Mouse (Mus musculus) MEL (cell line): ENCODE measurements around the gene Rsg1. TPM values are rescaled to one million over a fixed set of nuclear protein-coding genes. Genes with fewer than 3 reads are reported as not detected.

Source experiments
- DNase-seq: peaks from one replicate; pipeline ENCODE4 v3.0.0; 2011; ENCODE audit warnings: low read depth, low spot score
- H3K27ac ChIP-seq: 2 replicates; pipeline ENCODE4 v1.5.1; 2012; ENCODE audit warnings: low read depth, mild to moderate bottlenecking, control low read depth, low read length, moderate library complexity; ENCODE audit not compliant: control insufficient read depth
- H3K27me3 ChIP-seq, 2 experiments: fragments of 150-350 bp in 1 of 2; sonication (generic) in 1 of 2; 2 replicates each; pipeline ENCODE4 v1.6.1; 2012; ENCODE audit warnings: low read length in 2 of 2, mild to moderate bottlenecking in 2 of 2, improper control_type of control experiment in 1 of 2, moderate library complexity in 1 of 2; ENCODE audit not compliant: insufficient read depth in 2 of 2, control insufficient read depth in 1 of 2
- H3K36me3 ChIP-seq, 2 experiments: 2 replicates each; pipeline ENCODE4 v1.6.1; 2012 to 2014; ENCODE audit warnings: low read length in 2 of 2, improper control_type of control experiment in 1 of 2, inconsistent platforms in 1 of 2, mild to moderate bottlenecking in 1 of 2; ENCODE audit not compliant: insufficient read depth in 2 of 2, control insufficient read depth in 1 of 2
- H3K4me1 ChIP-seq, 2 experiments: fragments of 150-350 bp in 1 of 2; sonication (generic) in 1 of 2; 2 replicates each; pipeline ENCODE4 v1.6.1; 2012; ENCODE audit warnings: low read length in 2 of 2, improper control_type of control experiment in 1 of 2, mild to moderate bottlenecking in 1 of 2; ENCODE audit not compliant: insufficient read depth in 2 of 2, control insufficient read depth in 1 of 2
- H3K4me3 ChIP-seq, 2 experiments: fragments of 150-350 bp in 1 of 2; sonication (generic) in 1 of 2; 2 replicates each; pipeline ENCODE4 v1.5.1; 2012; ENCODE audit warnings: low read depth in 2 of 2, low read length in 2 of 2, mild to moderate bottlenecking in 2 of 2, moderate library complexity in 2 of 2, control low read depth in 1 of 2, improper control_type of control experiment in 1 of 2; ENCODE audit not compliant: control insufficient read depth in 1 of 2, insufficient read depth in 1 of 2
- H3K79me2 ChIP-seq: 2 replicates; pipeline ENCODE4 v1.6.1; 2012; ENCODE audit warnings: mild to moderate bottlenecking, low read length, moderate library complexity; ENCODE audit not compliant: control insufficient read depth, poor library complexity, insufficient read depth
- H3K9ac ChIP-seq: 2 replicates; pipeline ENCODE4 v1.6.1; 2012; ENCODE audit warnings: low read depth, mild to moderate bottlenecking, control low read depth, low read length, moderate library complexity; ENCODE audit not compliant: control insufficient read depth, poor library complexity, severe bottlenecking
- H3K9me3 ChIP-seq: fragments of 150-350 bp; sonication (generic); replicated peaks from 2 replicates; pipeline ENCODE4 v1.6.1; 2012; ENCODE audit warnings: mild to moderate bottlenecking, low read length, improper control_type of control experiment, moderate library complexity; ENCODE audit not compliant: insufficient read depth
- BHLHE40 ChIP-seq: IDR thresholded peaks from 2 replicates; pipeline ENCODE4 v1.6.1; 2012; ENCODE audit warnings: low read depth, mild to moderate bottlenecking, inconsistent platforms, low read length, improper control_type of control experiment, borderline replicate concordance
- CHD2 ChIP-seq: IDR thresholded peaks from 2 replicates; pipeline ENCODE4 v1.6.1; 2011; ENCODE audit warnings: low read length, improper control_type of control experiment
- CTCF ChIP-seq, 3 experiments: IDR thresholded peaks in 2 of 3; conservative IDR thresholded peaks in 1 of 3; 2 replicates each; pipeline ENCODE4 v1.5.1; 2011 to 2012; ENCODE audit warnings: low read length in 3 of 3, low read depth in 2 of 3, mild to moderate bottlenecking in 2 of 3, improper control_type of control experiment in 1 of 3, inconsistent platforms in 1 of 3, mixed read lengths in 1 of 3, moderate library complexity in 1 of 3; ENCODE audit not compliant: control insufficient read depth in 1 of 3, insufficient read depth in 1 of 3, poor library complexity in 1 of 3, severe bottlenecking in 1 of 3
- ELF1 ChIP-seq: IDR thresholded peaks from 2 replicates; pipeline ENCODE4 v1.6.1; 2014; ENCODE audit warnings: low read depth, mild to moderate bottlenecking, inconsistent platforms, low read length, improper control_type of control experiment, moderate library complexity
- HCFC1 ChIP-seq: IDR thresholded peaks from 2 replicates; pipeline ENCODE4 v1.6.1; 2012; ENCODE audit warnings: low read depth, mild to moderate bottlenecking, inconsistent platforms, low read length, improper control_type of control experiment, moderate library complexity
- KAT2A ChIP-seq: conservative IDR thresholded peaks from 2 replicates; pipeline ENCODE4 v1.6.1; 2012; ENCODE audit warnings: low read depth, low read length, improper control_type of control experiment, inconsistent platforms
- MAZ ChIP-seq: IDR thresholded peaks from 2 replicates; pipeline ENCODE4 v1.6.1; 2012; ENCODE audit warnings: low read depth, mild to moderate bottlenecking, inconsistent platforms, low read length, improper control_type of control experiment
- MXI1 ChIP-seq: IDR thresholded peaks from 2 replicates; pipeline ENCODE4 v1.6.1; 2011; ENCODE audit warnings: mild to moderate bottlenecking, low read depth, low read length, improper control_type of control experiment
- MYB ChIP-seq: IDR thresholded peaks from 2 replicates; pipeline ENCODE4 v1.6.1; 2011; ENCODE audit warnings: mild to moderate bottlenecking, low read depth, low read length, improper control_type of control experiment
- MYC ChIP-seq: IDR thresholded peaks from 2 replicates; pipeline ENCODE4 v1.6.1; 2011; ENCODE audit warnings: low read depth, mild to moderate bottlenecking, low read length, improper control_type of control experiment, moderate library complexity
- NELFE ChIP-seq: IDR thresholded peaks from 2 replicates; pipeline ENCODE4 v1.6.1; 2011; ENCODE audit warnings: low read depth, low read length, improper control_type of control experiment
- NRF1 ChIP-seq: IDR thresholded peaks from 2 replicates; pipeline ENCODE4 v1.6.1; 2014; ENCODE audit warnings: low read depth, mild to moderate bottlenecking, inconsistent platforms, low read length, improper control_type of control experiment, moderate library complexity; ENCODE audit not compliant: poor library complexity, insufficient read depth, severe bottlenecking
- POLR2A ChIP-seq, 2 experiments: IDR thresholded peaks; 2 replicates each; pipeline ENCODE4 v1.6.1; 2011 to 2012; ENCODE audit warnings: low read length in 2 of 2, mild to moderate bottlenecking in 2 of 2, control low read depth in 1 of 2, improper control_type of control experiment in 1 of 2, low read depth in 1 of 2, moderate library complexity in 1 of 2; ENCODE audit not compliant: control insufficient read depth in 1 of 2, insufficient read depth in 1 of 2, poor library complexity in 1 of 2
- POLR2AphosphoS2 ChIP-seq: IDR thresholded peaks from 2 replicates; pipeline ENCODE4 v1.6.1; 2011; ENCODE audit warnings: low read length, improper control_type of control experiment
- SIN3A ChIP-seq: IDR thresholded peaks from 2 replicates; pipeline ENCODE4 v1.6.1; 2012; ENCODE audit warnings: low read length, improper control_type of control experiment, inconsistent platforms
- TBP ChIP-seq: IDR thresholded peaks from 2 replicates; pipeline ENCODE4 v1.8.0; 2011; ENCODE audit warnings: low read depth, low read length, improper control_type of control experiment
- UBTF ChIP-seq: IDR thresholded peaks from 2 replicates; pipeline ENCODE4 v1.6.1; 2012; ENCODE audit warnings: low read depth, mild to moderate bottlenecking, inconsistent platforms, low read length, improper control_type of control experiment, moderate library complexity, borderline replicate concordance; ENCODE audit not compliant: insufficient read depth
- USF1 ChIP-seq: IDR thresholded peaks from 2 replicates; pipeline ENCODE4 v1.6.1; 2014; ENCODE audit warnings: low read depth, mild to moderate bottlenecking, inconsistent platforms, low read length, improper control_type of control experiment, moderate library complexity
- USF2 ChIP-seq, 2 experiments: IDR thresholded peaks; 2 replicates each; pipeline ENCODE4 v1.6.1; 2011 to 2012; ENCODE audit warnings: improper control_type of control experiment in 2 of 2, low read length in 2 of 2, borderline replicate concordance in 1 of 2, inconsistent platforms in 1 of 2, low read depth in 1 of 2, mild to moderate bottlenecking in 1 of 2; ENCODE audit not compliant: insufficient read depth in 1 of 2
- ZKSCAN1 ChIP-seq: IDR thresholded peaks from 2 replicates; pipeline ENCODE4 v1.6.1; 2012; ENCODE audit warnings: low read depth, mild to moderate bottlenecking, inconsistent platforms, low read length, improper control_type of control experiment, moderate library complexity
- polyA plus RNA-seq, 2 experiments: library from polyadenylated mRNA; stranded (reverse) in 1 of 2; unstranded in 1 of 2; fragments of >175 nt in 1 of 2; fragments of >200 nt in 1 of 2; gene quantifications; 2 replicates each; pipeline versions ENCODE4 v1.2.1 to v1.2.4; 2012; ENCODE audit warnings: low replicate concordance in 2 of 2, low read depth in 1 of 2; ENCODE audit not compliant: insufficient read length in 2 of 2, insufficient read depth in 1 of 2, missing spikeins in 1 of 2
- total RNA-seq: library from RNA; depleted of rRNA; stranded (reverse); fragments of 300-350 nt; gene quantifications from 2 replicates; pipeline ENCODE4 v1.2.3, GENCODE M21; 2012; rRNA removed

The Rsg1 gene
- 3.7 and 5.8 TPM in 2 replicates for total RNA-seq
- polyA plus RNA-seq, result 1 to 10 TPM in 1 of 2 experiments, not detected in 1; 4.8 TPM

GRCm38 (mm10) chr4:141213770-141214336 is at the start of gene Rsg1:
Gene Rsg1, plus strand, starts transcription at chr4:141213956.
- peaks cover 0 to 8% of the 10 kb centered on the region in 2 experiments; a peak in 1 of 4 replicates for H3K4me1 ChIP-seq
- H3K9me3 ChIP-seq, result no peaks in the 10 kb centered on the region
- H3K4me3 ChIP-seq, result peak within 1 kb of the TSS; percentile 75 to 89
- no peaks in the 10 kb centered on the region; the same call in 1 of the 2 replicates for H3K79me2 ChIP-seq
- DNase-seq, result peak; percentile 95
- H3K27me3 ChIP-seq, result no peaks in the 10 kb centered on the region
- H3K36me3 ChIP-seq, result peaks cover 0 to 2% of the 10 kb centered on the region in 2 experiments; a peak in 1 of 4 replicates
- TF ChIP-seq NRF1, result peak; percentile 93
- TF ChIP-seq MAZ, result no peak
- no peak for TF ChIP-seq CHD2
- TF ChIP-seq POLR2A (IDR thresholded peaks at IDR 0.05; ENCODE audit: control insufficient read depth in 1 of 2, insufficient read depth in 1 of 2, low read depth in 1 of 2, low read length in 2 of 2, poor library complexity in 1 of 2), result peak in 1 of 2 experiments; percentile 73; a peak in 2 of 4 replicates
- TF ChIP-seq UBTF, result no peak
- no peak for TF ChIP-seq MYB
- no peak for TF ChIP-seq MYC
- peak; percentile 64; the same call in 1 of the 2 replicates for TF ChIP-seq HCFC1
- TF ChIP-seq TBP, result peak; percentile 56; the same call in 1 of the 2 replicates
- TF ChIP-seq SIN3A, result peak; percentile 30; the same call in 1 of the 2 replicates
- TF ChIP-seq BHLHE40, result no peak
- TF ChIP-seq KAT2A, result no peak
- TF ChIP-seq CTCF (IDR thresholded peaks at IDR 0.05 in 2 of 3, conservative IDR thresholded peaks at IDR 0.05 in 1 of 3; ENCODE audit: control insufficient read depth in 1 of 3, insufficient read depth in 1 of 3, low read depth in 2 of 3, low read length in 3 of 3, poor library complexity in 1 of 3, severe bottlenecking in 1 of 3), result no peak
- no peak for TF ChIP-seq USF1
- no peak for TF ChIP-seq USF2 (IDR thresholded peaks at IDR 0.05; ENCODE audit: borderline replicate concordance in 1 of 2, insufficient read depth in 1 of 2, low read depth in 1 of 2, low read length in 2 of 2)
- TF ChIP-seq ELF1, result peak; percentile 82
- peak; percentile 42 for TF ChIP-seq NELFE
- peak; percentile 18; the same call in 1 of the 2 replicates for TF ChIP-seq MXI1
- TF ChIP-seq POLR2AphosphoS2, result no peak
- no peak for TF ChIP-seq ZKSCAN1
- H3K9ac ChIP-seq, result peak within 1 kb of the TSS; percentile 69
- peak within 1 kb of the TSS; percentile 40 for H3K27ac ChIP-seq
